Mouse (Mus musculus) lung, embryonic 15.5 days (tissue): ENCODE results near the gene Dixdc1. TPM values are rescaled to one million over a fixed set of nuclear protein-coding genes. Genes with fewer than 3 reads are reported as not detected.

Experiments
- ATAC-seq: fragments of 200-750 bp; cut with Nextera tagmentation; 2 replicates; pipeline ENCODE4 v1.8.0; 2017; ENCODE audit warnings: moderate number of reproducible peaks, borderline replicate concordance; ENCODE audit not compliant: low FRiP score, low TSS enrichment; ENCODE audit errors: extremely low read depth
- H3K27ac ChIP-seq: fragments of 300-500 bp; sonication (generic); 2 replicates; pipeline ENCODE4 v1.5.1; 2015; ENCODE audit warnings: moderate library complexity, mild to moderate bottlenecking, inconsistent platforms
- H3K27me3 ChIP-seq: fragments of 300-500 bp; sonication (generic); 2 replicates; pipeline ENCODE4 v1.6.1; 2015; ENCODE audit warnings: inconsistent platforms
- H3K36me3 ChIP-seq: fragments of 300-500 bp; sonication (generic); 2 replicates; pipeline ENCODE4 v1.6.1; 2015; ENCODE audit warnings: inconsistent platforms
- H3K4me1 ChIP-seq: fragments of 300-500 bp; sonication (generic); 2 replicates; pipeline ENCODE4 v1.6.1; 2015; ENCODE audit warnings: inconsistent platforms
- H3K4me2 ChIP-seq: fragments of 300-500 bp; sonication (generic); 2 replicates; pipeline ENCODE4 v1.6.1; 2015; ENCODE audit warnings: inconsistent platforms, mild to moderate bottlenecking, moderate library complexity
- H3K4me3 ChIP-seq: fragments of 300-500 bp; sonication (generic); 2 replicates; pipeline ENCODE4 v1.5.1; 2015; ENCODE audit warnings: mild to moderate bottlenecking, inconsistent platforms
- H3K9ac ChIP-seq: fragments of 300-500 bp; sonication (generic); 2 replicates; pipeline ENCODE4 v1.6.1; 2015; ENCODE audit warnings: inconsistent platforms
- H3K9me3 ChIP-seq: fragments of 300-500 bp; sonication (generic); 2 replicates; pipeline ENCODE4 v1.6.1; 2016; ENCODE audit warnings: inconsistent platforms
- WGBS: fragments of 180-500 bp; shearing (Covaris S2); methylation state at CpG from one replicate; pipeline ENCODE4 v1.1.7; 2015; 5-methylcytosine and 5-hydroxymethylcytosine counted together
- polyA plus RNA-seq: library from polyadenylated mRNA; unstranded; fragments of >200 nt; fragmentation: Nextera tagmentation; extraction: Ambion mirVana; gene quantifications from 2 replicates; pipeline ENCODE4 v1.2.1, GENCODE M21; 2015

The Dixdc1 gene
- polyA plus RNA-seq = 7.4 and 7.8 TPM in 2 replicates

GRCm38 (mm10) chr9:50738914-50739870 is at the start of gene Dixdc1:
Gene Dixdc1 (minus strand): TSS chr9:50739517.
- Histone ChIP-seq H3K4me1 (peaks cover 9% of the 10 kb centered on the region), H3K4me2 (peak within 1 kb of the TSS; percentile 59), H3K36me3 (no peaks in the 10 kb centered on the region), H3K4me3 (peak within 1 kb of the TSS; percentile 35), H3K27ac (no peak within 1 kb of the TSS), H3K27me3 (no peaks in the 10 kb centered on the region), H3K9ac (no peak within 1 kb of the TSS), H3K9me3 (no peaks in the 10 kb centered on the region)
- WGBS = 12% methylated on average over 36 of the region's 36 CpGs
- ATAC-seq = peak; percentile 97

- H3K9me3 ChIP-seq = no peaks in the 10 kb centered on the region
- 71% methylated on average over 2 of the region's 2 CpGs for WGBS
- no peak for ATAC-seq
- H3K4me1 ChIP-seq = no peaks in the 10 kb centered on the region
- H3K9ac ChIP-seq = no peak overlapping the region
- H3K4me2 ChIP-seq = no peak overlapping the region
- no peak overlapping the region for H3K4me3 ChIP-seq
- H3K27me3 ChIP-seq = no peaks in the 10 kb centered on the region
- peaks cover 74% of the 10 kb centered on the region for H3K36me3 ChIP-seq
- no peak overlapping the region for H3K27ac ChIP-seq
Measured at GRCm38 (mm10) chr9:50782155-50782554, 42.8 kb upstream of the Dixdc1 start.

GRCm38 (mm10) chr9:50776162-50776760 is 36.9 kb upstream of the Dixdc1 start:
- no peaks in the 10 kb centered on the region for H3K27me3 ChIP-seq
- peaks cover 19% of the 10 kb centered on the region for H3K4me1 ChIP-seq
- H3K4me2 ChIP-seq = peak overlapping the region; percentile 77
- peaks cover 32% of the 10 kb centered on the region for H3K36me3 ChIP-seq
- H3K4me3 ChIP-seq = peak overlapping the region; percentile 89
- WGBS = 52% methylated on average over 11 of the region's 11 CpGs
- no peak for ATAC-seq
- H3K9me3 ChIP-seq = no peaks in the 10 kb centered on the region
- H3K9ac ChIP-seq = peak overlapping the region; percentile 89
- no peak overlapping the region for H3K27ac ChIP-seq

- WGBS = under 1% methylated on average over 22 of the region's 30 CpGs
- peak overlapping the region; percentile 89 for H3K4me3 ChIP-seq
Measured at GRCm38 (mm10) chr9:50775662-50776126, 36.4 kb upstream of the Dixdc1 start.

GRCm38 (mm10) chr9:50774991-50775612 is 35.8 kb upstream of the Dixdc1 start, which contains the start of the genes Alg9 and 1110032A03Rik:
Gene Alg9 (plus strand): TSS chr9:50775019.
Gene 1110032A03Rik (minus strand): TSS chr9:50775520.
- H3K4me1 ChIP-seq = peaks cover 19% of the 10 kb centered on the region
- no peaks in the 10 kb centered on the region for H3K9me3 ChIP-seq
- peak; percentile 83 for ATAC-seq
- peak within 1 kb of the TSS; percentile 89 for H3K9ac ChIP-seq
- H3K27ac ChIP-seq = peak within 1 kb of the TSS; percentile 80
- peak within 1 kb of the TSS; percentile 77 for H3K4me2 ChIP-seq
- H3K36me3 ChIP-seq = peaks cover 25% of the 10 kb centered on the region
- H3K27me3 ChIP-seq = no peaks in the 10 kb centered on the region
- H3K4me3 ChIP-seq = peak within 1 kb of the TSS; percentile 89
- under 1% methylated on average over 47 of the region's 51 CpGs for WGBS

More at GRCm38 (mm10) chr9:50775662-50776126, 36.4 kb upstream of the Dixdc1 start:
- Histone ChIP-seq H3K4me1 (peaks cover 19% of the 10 kb centered on the region), H3K9ac (peak overlapping the region; percentile 89), H3K27me3 (no peaks in the 10 kb centered on the region), H3K4me2 (peak overlapping the region; percentile 77), H3K36me3 (peaks cover 29% of the 10 kb centered on the region), H3K9me3 (no peaks in the 10 kb centered on the region), H3K27ac (0 out of 2 replicates have a peak overlapping the region, but pooled peaks have one; percentile 80)
- ATAC-seq = peak; percentile 63; the same call in 1 of the 2 replicates

GRCm38 (mm10) chr9:50774026-50774462 is 34.7 kb upstream of the Dixdc1 start:
- 62% methylated on average over 4 of the region's 4 CpGs for WGBS
- Histone ChIP-seq H3K36me3 (peaks cover 16% of the 10 kb centered on the region), H3K9me3 (no peaks in the 10 kb centered on the region), H3K4me2 (peak overlapping the region; percentile 77), H3K9ac (no peak overlapping the region), H3K4me3 (0 out of 2 replicates have a peak overlapping the region, but pooled peaks have one; percentile 89), H3K4me1 (peaks cover 26% of the 10 kb centered on the region), H3K27me3 (no peaks in the 10 kb centered on the region), H3K27ac (no peak overlapping the region)
- no peak for ATAC-seq

GRCm38 (mm10) chr9:50770011-50770410 is 30.7 kb upstream of the Dixdc1 start:
- Histone ChIP-seq H3K4me1 (peaks cover 29% of the 10 kb centered on the region), H3K4me2 (no peak overlapping the region), H3K27me3 (no peaks in the 10 kb centered on the region), H3K36me3 (peaks cover 9% of the 10 kb centered on the region), H3K9me3 (no peaks in the 10 kb centered on the region), H3K4me3 (no peak overlapping the region), H3K27ac (no peak overlapping the region), H3K9ac (no peak overlapping the region)
- 77% methylated on average over 2 of the region's 2 CpGs for WGBS
- ATAC-seq = no peak

- peak within 1 kb of the TSS; percentile 80 for H3K4me2 ChIP-seq
- ATAC-seq = peak; percentile 98
- H3K36me3 ChIP-seq = peaks cover 9% of the 10 kb centered on the region
- H3K27me3 ChIP-seq = no peaks in the 10 kb centered on the region
- peak within 1 kb of the TSS; percentile 93 for H3K27ac ChIP-seq
- peak within 1 kb of the TSS; percentile 68 for H3K9ac ChIP-seq
- WGBS = 3% methylated on average over 59 of the region's 59 CpGs
- H3K4me3 ChIP-seq = peak within 1 kb of the TSS; percentile 65
- H3K4me1 ChIP-seq = peaks cover 18% of the 10 kb centered on the region
- no peaks in the 10 kb centered on the region for H3K9me3 ChIP-seq
Measured at GRCm38 (mm10) chr9:50768107-50769002, 29.0 kb upstream of the Dixdc1 start, which contains the start of gene Fdxacb1. Gene Fdxacb1 (plus strand): TSS chr9:50768236.

- no peak; the same call in 1 of the 2 replicates for ATAC-seq
- H3K4me3 ChIP-seq = peak overlapping the region; percentile 65
- H3K4me2 ChIP-seq = peak overlapping the region; percentile 80
- peaks cover 9% of the 10 kb centered on the region for H3K36me3 ChIP-seq
- no peaks in the 10 kb centered on the region for H3K27me3 ChIP-seq
- peaks cover 18% of the 10 kb centered on the region for H3K4me1 ChIP-seq
- no peaks in the 10 kb centered on the region for H3K9me3 ChIP-seq
- H3K9ac ChIP-seq = peak overlapping the region; percentile 68
- H3K27ac ChIP-seq = peak overlapping the region; percentile 93
- 3% methylated on average over 17 of the region's 17 CpGs for WGBS
Measured at GRCm38 (mm10) chr9:50767531-50768106, 28.3 kb upstream of the Dixdc1 start.

GRCm38 (mm10) chr9:50763331-50763730 is 24.0 kb upstream of the Dixdc1 start:
- H3K4me2 ChIP-seq = no peak overlapping the region
- no peak overlapping the region for H3K9ac ChIP-seq
- no peaks in the 10 kb centered on the region for H3K36me3 ChIP-seq
- H3K9me3 ChIP-seq = no peaks in the 10 kb centered on the region
- peaks cover 9% of the 10 kb centered on the region; the same call in 1 of the 2 replicates for H3K4me1 ChIP-seq
- ATAC-seq = no peak
- H3K27me3 ChIP-seq = no peaks in the 10 kb centered on the region
- no peak overlapping the region for H3K4me3 ChIP-seq
- H3K27ac ChIP-seq = no peak overlapping the region
- 47% methylated on average over 1 of the region's 1 CpGs for WGBS
